Mouse (Mus musculus): Measurements from ENCODE around the gene Lonp1.

DNA sequence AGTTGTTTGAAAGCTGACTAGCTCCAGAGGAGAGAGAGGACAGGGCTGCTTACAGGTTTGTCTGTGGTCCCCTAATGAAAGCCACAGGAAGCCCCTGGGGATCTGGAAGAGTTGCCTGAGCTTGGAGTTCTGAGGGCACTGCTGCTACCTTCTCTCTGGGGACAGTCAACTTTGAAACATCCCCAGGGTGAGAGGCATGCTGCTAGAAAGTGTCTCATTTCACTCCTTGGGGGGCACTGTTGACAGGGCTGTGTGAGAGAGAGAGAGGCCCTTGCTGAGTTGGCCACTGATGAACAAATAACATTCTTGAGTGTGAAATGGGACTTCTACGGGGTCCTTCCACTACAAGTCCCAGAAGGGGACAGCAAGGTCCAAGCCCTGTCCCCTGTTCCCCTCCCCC is 38.9 kb downstream of the Lonp1 start:
- TF ChIP-seq CTCF (IDR thresholded peaks at IDR 0.05; ENCODE audit: control insufficient read depth, insufficient read depth, low read length) (no peak), POLR2A (IDR thresholded peaks at IDR 0.05; ENCODE audit: borderline replicate concordance, control insufficient read depth, low read depth, low read length) (no peak)

Measured in bone marrow, adult 2 months (tissue).